Mouse (Mus musculus) mature B cell (primary cell): ENCODE measurements around the gene Zfp646.
"Not testable (repeated sequence)": the region's sequence is repeated elsewhere in the genome, so short reads cannot be mapped to it uniquely, and the experiment has no call there.

Experiments used
- in situ Hi-C: fragments of 300-500 bp; cut with MboI; formaldehyde crosslinking; loops from 2 replicates; pipeline ENCODE4 v1.14.3; 2019

Gene Zfp646

GRCm38 (mm10) chr7:127876041-127876466 is at the start of gene Zfp646:
Gene Zfp646 (plus strand): TSS chr7:127876221.
- in situ Hi-C loops = no loop called here

- in situ Hi-C loops = no loop called here
Observed at GRCm38 (mm10) chr7:127835550-127835949, 40.5 kb upstream of the Zfp646 start.

GRCm38 (mm10) chr7:127837473-127837872 is 38.5 kb upstream of the Zfp646 start:
- in situ Hi-C loops = no loop called here

- in situ Hi-C loops = not testable (repeated sequence)
Observed at GRCm38 (mm10) chr7:127837878-127838277, 38.1 kb upstream of the Zfp646 start.

- in situ Hi-C loops = not testable (repeated sequence)
Observed at GRCm38 (mm10) chr7:127840031-127840430, 36.0 kb upstream of the Zfp646 start.

- in situ Hi-C loops = no loop called here
Observed at GRCm38 (mm10) chr7:127840886-127841285, 35.1 kb upstream of the Zfp646 start.

GRCm38 (mm10) chr7:127841340-127842000 is 34.6 kb upstream of the Zfp646 start:
- in situ Hi-C loops = no loop called here

- in situ Hi-C loops = no loop called here
Observed at GRCm38 (mm10) chr7:127842001-127842718, 33.9 kb upstream of the Zfp646 start.

- in situ Hi-C loops = no loop called here
Observed at GRCm38 (mm10) chr7:127849973-127850875, 25.8 kb upstream of the Zfp646 start.

- in situ Hi-C loops = no loop called here
Observed at GRCm38 (mm10) chr7:127850906-127851305, 25.1 kb upstream of the Zfp646 start.

- in situ Hi-C loops = no loop called here
Observed at GRCm38 (mm10) chr7:127858258-127858657, 17.8 kb upstream of the Zfp646 start.

GRCm38 (mm10) chr7:127866434-127866833 is 9.6 kb upstream of the Zfp646 start:
- in situ Hi-C loops = no loop called here

- in situ Hi-C loops = no loop called here
Observed at GRCm38 (mm10) chr7:127867641-127868040, 8.4 kb upstream of the Zfp646 start.

GRCm38 (mm10) chr7:127869149-127869810 is 6.7 kb upstream of the Zfp646 start:
- in situ Hi-C loops = no loop called here

GRCm38 (mm10) chr7:127870136-127870821 is 5.7 kb upstream of the Zfp646 start:
- in situ Hi-C loops = no loop called here

- in situ Hi-C loops = no loop called here
Observed at GRCm38 (mm10) chr7:127874812-127875626, 1.0 kb upstream of the Zfp646 start.

- in situ Hi-C loops = no loop called here
Observed at GRCm38 (mm10) chr7:127875627-127876001, 407 bp upstream of the Zfp646 start.

GRCm38 (mm10) chr7:127876467-127877348 is 687 bp downstream of the Zfp646 start, which contains the start of gene Zfp668:
Gene Zfp668 (minus strand): TSS chr7:127876828.
- in situ Hi-C loops = no loop called here

- in situ Hi-C loops = no loop called here
Observed at GRCm38 (mm10) chr7:127879301-127879700, 3.3 kb downstream of the Zfp646 start.
